Mouse (Mus musculus): ENCODE results near the gene Ubn1.

DNA sequence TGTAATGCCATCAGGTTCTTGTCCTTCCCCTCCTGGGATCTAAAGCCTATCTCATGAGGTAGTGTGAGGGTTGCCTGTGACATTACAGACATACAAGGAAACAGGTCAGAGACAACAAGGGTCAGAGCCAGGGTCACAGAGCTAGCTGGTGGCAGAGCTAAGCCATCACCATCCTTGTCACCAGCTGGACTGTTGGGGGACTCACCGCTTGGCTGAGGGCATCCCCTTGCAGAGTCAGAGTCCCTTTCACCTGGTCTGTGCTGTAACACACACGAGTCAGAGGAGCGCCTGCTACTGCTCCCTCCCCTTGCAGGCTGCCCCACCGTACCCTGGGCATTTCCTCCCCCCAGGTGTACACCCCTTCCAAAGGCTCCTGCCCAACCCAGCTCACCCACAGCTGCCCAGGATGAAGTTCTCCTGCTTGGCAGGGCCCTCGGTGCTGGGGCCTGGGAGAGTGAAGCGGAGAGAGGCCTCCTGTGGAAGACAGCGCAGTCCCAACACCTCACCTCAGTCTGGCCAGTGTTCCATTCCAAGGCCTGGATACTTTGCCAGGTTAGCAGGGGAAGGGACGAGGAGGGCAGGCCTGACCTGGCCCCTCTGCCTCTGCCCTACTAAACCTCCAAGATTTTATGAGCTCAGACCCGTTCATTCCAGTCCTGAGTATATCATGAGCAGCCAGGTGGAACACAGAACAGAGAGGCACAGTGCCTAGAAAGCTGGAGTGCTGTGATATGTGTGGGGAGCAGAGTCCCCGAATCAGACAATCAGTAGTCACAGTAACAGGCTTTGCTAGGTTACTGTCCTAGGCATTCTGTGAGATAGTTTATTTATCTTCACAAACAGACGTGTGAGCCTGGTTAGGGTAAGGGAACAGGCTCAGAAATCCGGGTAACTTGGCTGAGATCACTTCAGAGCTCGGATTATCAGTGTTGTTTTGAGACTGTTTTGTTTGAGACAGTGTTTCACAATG lies 37.5 kb upstream of the Ubn1 start:
- TF ChIP-seq CTCF (IDR thresholded peaks at IDR 0.05; ENCODE audit: control insufficient read depth, insufficient read depth, insufficient read length), result no peak
- no peak for TF ChIP-seq FOSL1 (IDR thresholded peaks at IDR 0.05; ENCODE audit: insufficient read depth, low read length, poor library complexity, severe bottlenecking)
- TF ChIP-seq USF1 (IDR thresholded peaks at IDR 0.05; ENCODE audit: low read depth), result no peak
- no peak for TF ChIP-seq MYOG (IDR thresholded peaks at IDR 0.05; ENCODE audit: control insufficient read depth, extremely low read depth, insufficient read length)
- no peak for TF ChIP-seq MAX (IDR thresholded peaks at IDR 0.05)
- no peak for TF ChIP-seq MYOD1 (IDR thresholded peaks at IDR 0.05; ENCODE audit: control insufficient read depth, insufficient read length, low read depth)
- TF ChIP-seq CEBPB (IDR thresholded peaks at IDR 0.05; ENCODE audit: low read depth), result no peak
